Mouse (Mus musculus) stomach, postnatal 0 days (tissue): ENCODE measurements around the gene Slc2a1. TPM values are rescaled to one million over a fixed set of nuclear protein-coding genes. Genes with fewer than 3 reads are reported as not detected.
A peak's percentile ranks its signal among the peaks of the same experiment; 100 is the strongest.

ENCODE experiments used
- ATAC-seq: fragments of 200-750 bp; cut with Nextera tagmentation; 2 replicates; pipeline ENCODE4 v1.8.0; 2017; ENCODE audit not compliant: low FRiP score, low TSS enrichment
- DNase-seq: peaks from one replicate; pipeline ENCODE4 v3.0.0-alpha.2; 2016; ENCODE audit warnings: low spot score
- H3K27ac ChIP-seq: fragments of 300-500 bp; sonication (generic); replicated peaks from 2 replicates; pipeline ENCODE4 v1.5.1; 2014; ENCODE audit warnings: mild to moderate bottlenecking, control low read depth
- H3K27me3 ChIP-seq: fragments of 300-500 bp; sonication (generic); 2 replicates; pipeline ENCODE4 v1.6.1; 2014; ENCODE audit warnings: low read length; ENCODE audit not compliant: control insufficient read depth, insufficient read depth
- H3K36me3 ChIP-seq: fragments of 300-500 bp; sonication (generic); 2 replicates; pipeline ENCODE4 v1.6.1; 2014; ENCODE audit warnings: low read length, mixed read lengths; ENCODE audit not compliant: control insufficient read depth, insufficient read depth
- H3K4me1 ChIP-seq: fragments of 300-500 bp; sonication (generic); replicated peaks from 2 replicates; pipeline ENCODE4 v1.6.1; 2014; ENCODE audit warnings: antibody characterized with exemption; ENCODE audit not compliant: control insufficient read depth, insufficient read depth
- H3K4me2 ChIP-seq: fragments of 300-500 bp; sonication (generic); replicated peaks from 2 replicates; pipeline ENCODE4 v1.6.1; 2014; ENCODE audit warnings: low read depth, mild to moderate bottlenecking, control low read depth, moderate library complexity
- H3K4me3 ChIP-seq: fragments of 300-500 bp; sonication (generic); 2 replicates; pipeline ENCODE4 v1.5.1; 2014; ENCODE audit warnings: low read depth, low read length, control low read depth
- H3K9ac ChIP-seq: fragments of 300-500 bp; sonication (generic); 2 replicates; pipeline ENCODE4 v1.6.1; 2014; ENCODE audit warnings: mild to moderate bottlenecking, low read length, control low read depth, mixed read lengths
- H3K9me3 ChIP-seq: fragments of 300-500 bp; sonication (generic); 2 replicates; pipeline ENCODE4 v1.6.1; 2016; ENCODE audit warnings: low read length; ENCODE audit not compliant: control insufficient read depth
- CTCF ChIP-seq: IDR thresholded peaks from 2 replicates; pipeline ENCODE4 v1.5.1; 2016; ENCODE audit warnings: antibody characterized with exemption, low read depth, mild to moderate bottlenecking, moderate library complexity
- EP300 ChIP-seq: optimal IDR thresholded peaks from 2 replicates; pipeline ENCODE3; 2016; ENCODE audit warnings: antibody characterized with exemption
- WGBS: fragments of 180-500 bp; shearing (Covaris S2); extraction: QIAGEN DNeasy Blood & Tissue Kit; methylation state at CpG from one replicate; pipeline ENCODE4 v1.1.7; 2014; 5-methylcytosine and 5-hydroxymethylcytosine counted together
- polyA plus RNA-seq: library from polyadenylated mRNA; unstranded; fragments of >200 nt; fragmentation: Nextera tagmentation; extraction: Ambion mirVana; gene quantifications from 2 replicates; pipeline ENCODE4 v1.2.1, GENCODE M21; 2015

Gene Slc2a1
- polyA plus RNA-seq, 1 experiment from 2014 or later = 36.9 TPM

GRCm38 (mm10) chr4:119137313-119137712 is 28.8 kb downstream of the Slc2a1 start:
- Histone ChIP-seq H3K9me3 (no peaks in the 10 kb centered on the region), H3K27ac (no peak overlapping the region), H3K4me2 (no peak overlapping the region), H3K4me3 (no peak overlapping the region), H3K36me3 (peaks cover 41% of the 10 kb centered on the region), H3K9ac (no peak overlapping the region), H3K27me3 (no peaks in the 10 kb centered on the region), H3K4me1 (no peaks in the 10 kb centered on the region)
- 59% methylated on average over 8 of the region's 8 CpGs for WGBS
- TF ChIP-seq EP300 (no peak), CTCF (no peak)
- DNase-seq = no peak
- no peak for ATAC-seq

- peak; percentile 88 for ATAC-seq
- H3K4me3 ChIP-seq = no peak overlapping the region
- no peaks in the 10 kb centered on the region for H3K4me1 ChIP-seq
- WGBS = 24% methylated on average over 18 of the region's 18 CpGs
- peaks cover 34% of the 10 kb centered on the region for H3K36me3 ChIP-seq
- no peaks in the 10 kb centered on the region for H3K9me3 ChIP-seq
- TF ChIP-seq CTCF (no peak; the same call in 1 of the 2 replicates), EP300 (no peak)
- peak overlapping the region; percentile 41; the same call in 1 of the 2 replicates for H3K27ac ChIP-seq
- peak; percentile 91 for DNase-seq
- H3K27me3 ChIP-seq = no peaks in the 10 kb centered on the region
- H3K9ac ChIP-seq = peak overlapping the region; percentile 23; the same call in 1 of the 2 replicates
- H3K4me2 ChIP-seq = 0 out of 2 replicates have a peak overlapping the region, but pooled peaks have one; percentile 5
Measured at GRCm38 (mm10) chr4:119138171-119138570, 29.7 kb downstream of the Slc2a1 start.

GRCm38 (mm10) chr4:119138776-119139175 is 30.3 kb downstream of the Slc2a1 start:
- Histone ChIP-seq H3K9me3 (no peaks in the 10 kb centered on the region), H3K4me3 (no peak overlapping the region), H3K4me1 (no peaks in the 10 kb centered on the region), H3K9ac (no peak overlapping the region), H3K27me3 (no peaks in the 10 kb centered on the region), H3K4me2 (no peak overlapping the region), H3K36me3 (peaks cover 30% of the 10 kb centered on the region), H3K27ac (no peak overlapping the region)
- 65% methylated on average over 8 of the region's 8 CpGs for WGBS
- ATAC-seq (no peak), DNase-seq (no peak)
- TF ChIP-seq EP300 (no peak), CTCF (no peak)

- no peaks in the 10 kb centered on the region for H3K27me3 ChIP-seq
- no peak overlapping the region for H3K9ac ChIP-seq
- no peak overlapping the region for H3K4me3 ChIP-seq
- H3K9me3 ChIP-seq = no peaks in the 10 kb centered on the region
- H3K27ac ChIP-seq = no peak overlapping the region
- H3K4me2 ChIP-seq = no peak overlapping the region
- 54% methylated on average over 3 of the region's 3 CpGs for WGBS
- no peak for ATAC-seq
- peaks cover 19% of the 10 kb centered on the region for H3K36me3 ChIP-seq
- DNase-seq = no peak
- TF ChIP-seq EP300 (no peak), CTCF (peak; percentile 87)
- H3K4me1 ChIP-seq = no peaks in the 10 kb centered on the region
Measured at GRCm38 (mm10) chr4:119140126-119140525, 31.6 kb downstream of the Slc2a1 start.

GRCm38 (mm10) chr4:119141191-119141590 is 32.7 kb downstream of the Slc2a1 start:
- Histone ChIP-seq H3K9me3 (no peaks in the 10 kb centered on the region), H3K4me3 (no peak overlapping the region), H3K9ac (no peak overlapping the region), H3K4me2 (no peak overlapping the region), H3K27me3 (no peaks in the 10 kb centered on the region), H3K27ac (no peak overlapping the region), H3K4me1 (no peaks in the 10 kb centered on the region), H3K36me3 (peaks cover 8% of the 10 kb centered on the region; the same call in 1 of the 2 replicates)
- WGBS = 54% methylated on average over 10 of the region's 10 CpGs
- DNase-seq (no peak), ATAC-seq (0 out of 2 replicates have a peak, but pooled peaks have one; percentile 21)
- TF ChIP-seq EP300 = no peak
- no peak for TF ChIP-seq CTCF

GRCm38 (mm10) chr4:119142230-119142871 is 33.8 kb downstream of the Slc2a1 start:
- H3K27me3 ChIP-seq = no peaks in the 10 kb centered on the region
- H3K27ac ChIP-seq = no peak overlapping the region
- ATAC-seq (peak; percentile 63), DNase-seq (peak; percentile 80)
- no peaks in the 10 kb centered on the region for H3K9me3 ChIP-seq
- H3K4me1 ChIP-seq = no peaks in the 10 kb centered on the region
- no peak overlapping the region for H3K9ac ChIP-seq
- TF ChIP-seq EP300 = no peak
- TF ChIP-seq CTCF = peak; percentile 81
- no peak overlapping the region for H3K4me3 ChIP-seq
- 27% methylated on average over 24 of the region's 24 CpGs for WGBS
- H3K4me2 ChIP-seq = peak overlapping the region; percentile 37; the same call in 1 of the 2 replicates
- H3K36me3 ChIP-seq = no peaks in the 10 kb centered on the region
